Mouse (Mus musculus) adrenal gland, adult (tissue): ENCODE results near the gene Ube2g2.
"Not testable (repeated sequence)": the region's sequence is repeated elsewhere in the genome, so short reads cannot be mapped to it uniquely, and the experiment has no call there.

Experiments
- DNase-seq, 2 experiments: peaks; one replicate each; pipeline ENCODE4 v3.0.0; 2022 to 2023; ENCODE audit warnings: low spot score in 1 of 2; ENCODE audit not compliant: inconsistent age in 2 of 2

Ube2g2 gene

GRCm38 (mm10) chr10:77636234-77636922, 14.3 kb downstream of the Ube2g2 start:
- DNase-seq, result no peak

- peak; percentile 27 to 48 for DNase-seq
These were observed 16.9 kb downstream of the Ube2g2 start for GRCm38 (mm10) chr10:77638956-77639355.

GRCm38 (mm10) chr10:77643160-77643559, 21.1 kb downstream of the Ube2g2 start:
- DNase-seq, result no peak

- DNase-seq, result no peak
These were observed 23.5 kb downstream of the Ube2g2 start for GRCm38 (mm10) chr10:77645571-77645970.

GRCm38 (mm10) chr10:77647461-77647860, 25.4 kb downstream of the Ube2g2 start:
- DNase-seq, result peak in 1 of 2 experiments; percentile 14

- no peak for DNase-seq
These were observed 25.8 kb downstream of the Ube2g2 start for GRCm38 (mm10) chr10:77647901-77648300.

GRCm38 (mm10) chr10:77652046-77652445, 30.0 kb downstream of the Ube2g2 start:
- no peak for DNase-seq

GRCm38 (mm10) chr10:77658286-77658994, 36.4 kb downstream of the Ube2g2 start:
- DNase-seq, result no peak

- no peak for DNase-seq
These were observed 42.0 kb downstream of the Ube2g2 start for GRCm38 (mm10) chr10:77663949-77664665.

- no peak for DNase-seq
These were observed 44.3 kb downstream of the Ube2g2 start for GRCm38 (mm10) chr10:77666342-77666741.

- no peak for DNase-seq
These were observed 45.3 kb downstream of the Ube2g2 start for GRCm38 (mm10) chr10:77667402-77667801.

GRCm38 (mm10) chr10:77670710-77671109, 48.6 kb downstream of the Ube2g2 start:
- no peak for DNase-seq

- no peak for DNase-seq
These were observed 49.4 kb downstream of the Ube2g2 start for GRCm38 (mm10) chr10:77671519-77671918.

GRCm38 (mm10) chr10:77673765-77674164, 51.7 kb downstream of the Ube2g2 start:
- DNase-seq, result no peak

GRCm38 (mm10) chr10:77677562-77677961, 55.5 kb downstream of the Ube2g2 start:
- no peak for DNase-seq

GRCm38 (mm10) chr10:77682994-77683393, 60.9 kb downstream of the Ube2g2 start:
- DNase-seq, result no peak

GRCm38 (mm10) chr10:77684181-77684580, 62.1 kb downstream of the Ube2g2 start:
- no peak for DNase-seq

- peak in 1 of 2 experiments; percentile 43 for DNase-seq
These were observed 64.0 kb downstream of the Ube2g2 start, which contains the start of gene Tspear for GRCm38 (mm10) chr10:77685895-77686664. Tspear (plus strand) TSS chr10:77686569.

- DNase-seq, result no peak
These were observed 64.9 kb downstream of the Ube2g2 start for GRCm38 (mm10) chr10:77687021-77687420.

GRCm38 (mm10) chr10:77690356-77690807, 68.3 kb downstream of the Ube2g2 start, which contains the start of gene Gm19402:
Gm19402 (minus strand) TSS chr10:77690757.
- DNase-seq, result not testable (repeated sequence)
